Comparison of ENCODE assay signal across 21 mouse cellular contexts in the genomic region with DNA sequence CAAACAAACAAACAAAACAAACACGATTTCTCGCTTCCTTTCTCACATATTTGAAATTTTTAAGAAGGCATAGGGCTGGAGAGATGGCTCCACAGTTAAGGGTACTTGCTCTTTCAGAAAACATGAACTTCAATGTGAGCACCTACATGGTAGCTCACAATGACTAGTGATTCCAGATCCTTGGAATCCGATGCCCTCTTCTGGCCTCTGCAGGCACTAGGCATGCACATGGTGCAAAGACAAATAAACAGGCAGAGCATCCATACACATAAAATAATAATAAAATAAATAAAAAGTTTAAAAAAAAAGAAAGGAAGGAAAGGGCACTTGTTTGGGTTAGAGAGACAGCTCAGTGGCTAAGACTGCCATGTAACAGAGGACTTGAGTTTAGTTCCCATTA. TPM values are rescaled to one million over a fixed set of nuclear protein-coding genes. Genes with fewer than 3 reads are reported as not detected.
DNase-seq lines count a peak whose midpoint lies in the region; ATAC-seq and TF ChIP-seq lines count a peak whose summit lies in the region.
"Had no signal": no experiment of that assay in that cellular context is flagged by ENCODE, and none has a peak within 500 bp of the region (broad histone marks: within the 10 kb centered on the region; RNA-seq: fewer than 3 reads in every experiment).

No protein-coding gene starts in this region.

- no peak for ATAC-seq in intestine, postnatal 0 days
- ATAC-seq in intestine, embryonic 15.5 days: no peak
- ATAC-seq in lung, embryonic 14.5 days (ENCODE audit: insufficient read depth): no peak
- ATAC-seq in Patski: no peak
- ATAC-seq: intestine, embryonic 16.5 days had no signal

- no peaks in the 10 kb centered on the region for H3K36me3 ChIP-seq in intestine, postnatal 0 days (ENCODE audit: control insufficient read depth, insufficient read depth)
- no peaks in the 10 kb centered on the region for H3K36me3 ChIP-seq in intestine, embryonic 15.5 days
- no peaks in the 10 kb centered on the region for H3K36me3 ChIP-seq in lung, embryonic 14.5 days (ENCODE audit: insufficient read depth)
- H3K36me3 ChIP-seq: forebrain, embryonic 10.5 days; limb, embryonic 12.5 days; lung, embryonic 15.5 days had no signal

- H3K4me2 ChIP-seq in intestine, postnatal 0 days (replicated peaks; ENCODE audit: low read depth): no peak overlapping the region
- H3K4me2 ChIP-seq in intestine, embryonic 15.5 days (replicated peaks): no peak overlapping the region
- no peak overlapping the region for H3K4me2 ChIP-seq in lung, embryonic 14.5 days
- H3K4me2 ChIP-seq: limb, embryonic 12.5 days; lung, embryonic 15.5 days had no signal

- peak; percentile 4 for DNase-seq in adrenal gland, postnatal 10 days
- DNase-seq in adrenal gland, postnatal 14 days: no peak
- DNase-seq in lung, embryonic 14.5 days: peak; percentile 7
- DNase-seq in lung, postnatal 25 days (ENCODE audit: low spot score): no peak
- DNase-seq in Patski (ENCODE audit: low read depth, low spot score): no peak
- no peak for DNase-seq in urinary bladder, postnatal 4 days (ENCODE audit: low spot score in 2 of 2)
- DNase-seq: adrenal gland, adult 8-10 months; cerebellum, adult 9-11 months; right cerebral cortex, adult 18-20 months; spleen, adult 18-20 months; thymus, postnatal 25 days had no signal

- H3K9ac ChIP-seq in intestine, postnatal 0 days (ENCODE audit: low read depth, low read length): no peak overlapping the region
- H3K9ac ChIP-seq in intestine, embryonic 15.5 days: no peak overlapping the region
- no peak overlapping the region for H3K9ac ChIP-seq in lung, embryonic 14.5 days
- H3K9ac ChIP-seq: limb, embryonic 12.5 days; lung, embryonic 15.5 days had no signal

- H3K27me3 ChIP-seq in intestine, postnatal 0 days (replicated peaks; ENCODE audit: control insufficient read depth, insufficient read depth, low read length): no peaks in the 10 kb centered on the region
- H3K27me3 ChIP-seq in intestine, embryonic 15.5 days (replicated peaks): no peaks in the 10 kb centered on the region
- H3K27me3 ChIP-seq in lung, embryonic 14.5 days (ENCODE audit: insufficient read depth, low read length): no peaks in the 10 kb centered on the region
- peaks cover 5% of the 10 kb centered on the region for H3K27me3 ChIP-seq in Patski
- H3K27me3 ChIP-seq: limb, embryonic 12.5 days; lung, embryonic 15.5 days had no signal

- TF ChIP-seq CTCF in intestine, postnatal 0 days (IDR thresholded peaks at IDR 0.05; ENCODE audit: low read depth): peak; percentile 58
- TF ChIP-seq CTCF in lung, embryonic 14.5 days (IDR thresholded peaks at IDR 0.05; ENCODE audit: low read depth): peak; percentile 35
- peak; percentile 56 for TF ChIP-seq CTCF in Patski (IDR thresholded peaks at IDR 0.05)

- 85% methylated on average over 3 of the region's 3 CpGs for WGBS in intestine, postnatal 0 days
- WGBS in intestine, embryonic 15.5 days: 81% methylated on average over 3 of the region's 3 CpGs
- 83% methylated on average over 3 of the region's 3 CpGs for WGBS in lung, embryonic 14.5 days

- 0 out of 2 replicates have a peak, but pooled peaks cover 3% of the 10 kb centered on the region for H3K4me1 ChIP-seq in intestine, postnatal 0 days (replicated peaks; ENCODE audit: control insufficient read depth, insufficient read depth, low read length)
- H3K4me1 ChIP-seq in intestine, embryonic 15.5 days (replicated peaks): no peaks in the 10 kb centered on the region
- H3K4me1 ChIP-seq in lung, embryonic 14.5 days (ENCODE audit: insufficient read depth): no peaks in the 10 kb centered on the region
- H3K4me1 ChIP-seq: forebrain, embryonic 10.5 days; limb, embryonic 12.5 days; lung, embryonic 15.5 days had no signal

- H3K4me3 ChIP-seq in intestine, postnatal 0 days (ENCODE audit: low read depth, low read length): no peak overlapping the region
- no peak overlapping the region for H3K4me3 ChIP-seq in intestine, embryonic 15.5 days (replicated peaks)
- no peak overlapping the region for H3K4me3 ChIP-seq in lung, embryonic 14.5 days (ENCODE audit: low read depth, low read length)
- H3K4me3 ChIP-seq: forebrain, embryonic 10.5 days; left cerebral cortex, adult 2 months; limb, embryonic 12.5 days; lung, embryonic 15.5 days had no signal

- in situ Hi-C loops in Patski (cut with MboI; ENCODE audit: low pct_unique_long_range_greater_than_20kb): no loop called here

- POLR2A ChIA-PET in Patski (lab: Charles Lee): no interaction called here

- CTCF ChIA-PET in Patski (lab: Charles Lee): interaction anchor here (1.0 to 1.4 kb wide), 6 partner anchors 10 to 390 kb away, joined by 3 to 5 read pairs (median 4); no protein-coding TSS in a partner anchor

- H3K9me3 ChIP-seq in intestine, postnatal 0 days (ENCODE audit: control insufficient read depth): no peaks in the 10 kb centered on the region
- no peaks in the 10 kb centered on the region for H3K9me3 ChIP-seq in intestine, embryonic 15.5 days
- H3K9me3 ChIP-seq in lung, embryonic 14.5 days (ENCODE audit: low read depth, low read length): no peaks in the 10 kb centered on the region
- H3K9me3 ChIP-seq: forebrain, embryonic 10.5 days; limb, embryonic 12.5 days; lung, embryonic 15.5 days had no signal

- H3K27ac ChIP-seq in intestine, postnatal 0 days (ENCODE audit: low read depth, low read length): no peak overlapping the region
- H3K27ac ChIP-seq in intestine, embryonic 15.5 days: no peak overlapping the region
- H3K27ac ChIP-seq in lung, embryonic 14.5 days (ENCODE audit: low read depth): no peak overlapping the region
- H3K27ac ChIP-seq: forebrain, embryonic 10.5 days; left cerebral cortex, adult 2 months; limb, embryonic 12.5 days; lung, embryonic 15.5 days had no signal

RNA-seq across cellular contexts. Expression of a gene that starts 12.2 kb away (rescaled TPM):
- under 1 TPM in 1 of 2 experiments, not detected in 1; 0.09 TPM for total RNA-seq in adrenal gland, postnatal 10 days (2021)
- not detected in 2 replicates for total RNA-seq in adrenal gland, postnatal 14 days (2021)
- 7.8 and 9.5 TPM in 2 replicates for polyA plus RNA-seq in intestine, postnatal 0 days (2015; fragmentation: Nextera tagmentation; extraction: Ambion mirVana)
- 3.3 and 3.6 TPM in 2 replicates for polyA plus RNA-seq in intestine, embryonic 15.5 days (2015; fragmentation: Nextera tagmentation; extraction: Ambion mirVana)
- 0.07 TPM in 2 replicates for polyA plus RNA-seq in lung, embryonic 14.5 days (2014; fragmentation: Nextera tagmentation; extraction: Ambion mirVana)
- 0.03 TPM for polyA plus RNA-seq in Patski (2021)
- total RNA-seq: layer of hippocampus, adult 18-20 months; left cerebral cortex, adult 2 months had no signal
- polyA plus RNA-seq: forebrain, embryonic 10.5 days; heart, embryonic 14.5 days; hindbrain, embryonic 11.5 days; limb, embryonic 12.5 days had no signal

RNA-seq across cellular contexts. Expression of a gene that starts 50.5 kb away (rescaled TPM):
- total RNA-seq in adrenal gland, postnatal 10 days (2021): 1 to 10 TPM; 6.8 to 7.0 TPM
- 6.3 and 7.0 TPM in 2 replicates for total RNA-seq in adrenal gland, postnatal 14 days (2021)
- polyA plus RNA-seq in intestine, postnatal 0 days (2015; fragmentation: Nextera tagmentation; extraction: Ambion mirVana): 36.7 and 37.3 TPM in 2 replicates
- 42.4 and 44.6 TPM in 2 replicates for polyA plus RNA-seq in intestine, embryonic 15.5 days (2015; fragmentation: Nextera tagmentation; extraction: Ambion mirVana)
- polyA plus RNA-seq in lung, embryonic 14.5 days (2014; fragmentation: Nextera tagmentation; extraction: Ambion mirVana): 23.4 and 24.5 TPM in 2 replicates
- polyA plus RNA-seq in Patski (2021): 9.1 TPM

Comparison
In these comparisons a context has a peak if more than half of its experiments do, and no peak if none do; other contexts are left out.
1. DNase-seq: peak in adrenal gland, postnatal 10 days (single experiment) and lung, embryonic 14.5 days (single experiment); none in adrenal gland, postnatal 14 days (single experiment), lung, postnatal 25 days (single experiment), Patski (single experiment) and urinary bladder, postnatal 4 days (0 of 2).
2. Peak in every context shown above with its lines, with median percentiles within 50 percentile points of each other: CTCF ChIP-seq.